Mouse (Mus musculus) erythroblast, adult 5-6 weeks (primary cell): Measurements from ENCODE around the gene Sun2. TPM values are rescaled to one million over a fixed set of nuclear protein-coding genes. Genes with fewer than 3 reads are reported as not detected.

ENCODE experiments used
- ATAC-seq: replicated peaks from 2 replicates; pipeline ENCODE4 v1.8.0; 2016; ENCODE audit warnings: moderate number of reproducible peaks, mild to moderate bottlenecking, moderate TSS enrichment, inconsistent platforms; ENCODE audit not compliant: poor library complexity, low FRiP score, severe bottlenecking
- total RNA-seq, 2 experiments: library from RNA; stranded (forward) in 1 of 2; stranded (reverse) in 1 of 2; fragments of 150-400 nt in 1 of 2; fragments of 200-764, 138-1000 nt in 1 of 2; gene quantifications; 2 replicates each; pipeline versions ENCODE4 v1.2.3 to v1.2.4; 2015 to 2017; ENCODE audit warnings: low replicate concordance in 2 of 2

Sun2 gene
- total RNA-seq, 2 experiments from 2014 or later: 26.5 to 48.8 TPM

GRCm38 (mm10) chr15:79757118-79757517 is 14.8 kb upstream of the Sun2 start:
- no peak for ATAC-seq

GRCm38 (mm10) chr15:79755977-79756625 is 13.8 kb upstream of the Sun2 start:
- ATAC-seq: no peak

GRCm38 (mm10) chr15:79755176-79755575 is 12.8 kb upstream of the Sun2 start:
- ATAC-seq: no peak

- no peak for ATAC-seq
These were observed 11.5 kb upstream of the Sun2 start for GRCm38 (mm10) chr15:79753873-79754272.

GRCm38 (mm10) chr15:79753420-79753752 is 11.1 kb upstream of the Sun2 start:
- ATAC-seq: peak; percentile 31; the same call in 1 of the 2 replicates

- peak; percentile 77 for ATAC-seq
These were observed 10.5 kb upstream of the Sun2 start for GRCm38 (mm10) chr15:79752742-79753419.

GRCm38 (mm10) chr15:79751772-79752171 is 9.4 kb upstream of the Sun2 start:
- no peak for ATAC-seq

- no peak for ATAC-seq
These were observed 7.9 kb upstream of the Sun2 start for GRCm38 (mm10) chr15:79750266-79750665.

GRCm38 (mm10) chr15:79749162-79749561 is 6.8 kb upstream of the Sun2 start:
- no peak for ATAC-seq

GRCm38 (mm10) chr15:79747998-79748397 is 5.7 kb upstream of the Sun2 start:
- peak; percentile 77 for ATAC-seq

GRCm38 (mm10) chr15:79745883-79746282 is 3.5 kb upstream of the Sun2 start:
- ATAC-seq: no peak

- no peak for ATAC-seq
These were observed 3.0 kb upstream of the Sun2 start for GRCm38 (mm10) chr15:79745312-79745711.

GRCm38 (mm10) chr15:79744742-79745141 is 2.4 kb upstream of the Sun2 start:
- ATAC-seq: no peak

GRCm38 (mm10) chr15:79744001-79744400 is 1.7 kb upstream of the Sun2 start:
- ATAC-seq: no peak

GRCm38 (mm10) chr15:79742706-79743023 is 329 bp upstream of the Sun2 start:
- no peak for ATAC-seq

GRCm38 (mm10) chr15:79741173-79741858 is 1.0 kb downstream of the Sun2 start:
- ATAC-seq: 0 out of 2 replicates have a peak, but pooled peaks have one; percentile 10

GRCm38 (mm10) chr15:79740739-79741138 is 1.6 kb downstream of the Sun2 start:
- ATAC-seq: no peak

- no peak for ATAC-seq
These were observed 8.0 kb downstream of the Sun2 start for GRCm38 (mm10) chr15:79734311-79734710.

- no peak for ATAC-seq
These were observed 8.7 kb downstream of the Sun2 start for GRCm38 (mm10) chr15:79733640-79734039.

GRCm38 (mm10) chr15:79733192-79733591 is 9.1 kb downstream of the Sun2 start:
- no peak for ATAC-seq

GRCm38 (mm10) chr15:79731554-79731953 is 10.8 kb downstream of the Sun2 start:
- ATAC-seq: no peak
